Mouse (Mus musculus) urinary bladder, adult 2 months (tissue): ENCODE results near the gene Ifitm10. TPM values are rescaled to one million over a fixed set of nuclear protein-coding genes. Genes with fewer than 3 reads are reported as not detected.
"Not testable (repeated sequence)": the region's sequence is repeated elsewhere in the genome, so short reads cannot be mapped to it uniquely, and the experiment has no call there.

Experiments used
- DNase-seq: peaks from one replicate; pipeline ENCODE4 v3.0.0; 2022; ENCODE audit warnings: low spot score
- polyA plus RNA-seq: library from polyadenylated mRNA; depleted of rRNA; stranded (reverse); fragments of >200 nt; gene quantifications from 2 replicates; pipeline ENCODE4 v1.2.3, GENCODE M21; 2012; rRNA removed

The Ifitm10 gene
- 35.2 and 36.2 TPM in 2 replicates for polyA plus RNA-seq

DNA sequence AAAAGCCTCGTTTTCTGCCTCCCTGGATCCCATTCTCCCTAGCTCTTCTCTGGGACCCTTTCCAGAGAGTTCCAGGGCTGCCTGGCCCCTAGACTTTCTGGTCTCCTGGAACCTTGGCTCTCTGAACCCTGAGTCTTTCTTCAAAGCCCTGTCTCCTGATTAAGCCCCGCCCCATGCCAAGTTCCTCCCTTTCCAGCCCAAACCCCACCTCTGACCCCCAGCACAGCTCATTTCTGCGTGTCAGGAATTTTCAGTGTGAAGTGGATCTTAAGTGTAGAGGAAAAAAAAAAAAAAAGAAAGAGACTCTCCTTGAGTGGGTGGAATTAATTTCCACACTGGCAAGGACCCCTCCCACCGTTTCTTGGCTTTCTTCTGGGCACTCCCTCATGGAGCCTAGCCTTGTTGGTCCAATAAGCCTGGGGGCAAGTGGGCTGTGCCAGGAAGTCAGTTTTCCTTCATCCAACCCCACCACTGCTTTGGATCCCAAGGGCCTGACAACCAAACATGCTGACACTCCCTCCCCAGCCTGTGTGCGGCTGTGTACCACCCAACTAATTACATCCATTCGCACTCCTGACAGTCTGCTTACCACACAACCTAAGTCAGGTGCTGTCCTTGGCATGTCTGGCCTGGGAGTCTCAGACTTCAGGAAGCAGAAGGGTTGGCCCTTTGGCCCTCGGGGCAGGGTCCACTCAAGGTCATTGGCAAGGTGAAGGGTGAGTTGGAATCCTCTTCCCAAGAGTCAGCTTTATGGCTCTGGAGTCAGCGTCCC lies at the start of gene Ifitm10:
Ifitm10 (minus strand) TSS at position 113 of the 772 bp plus-strand sequence.
- DNase-seq: no peak

DNA sequence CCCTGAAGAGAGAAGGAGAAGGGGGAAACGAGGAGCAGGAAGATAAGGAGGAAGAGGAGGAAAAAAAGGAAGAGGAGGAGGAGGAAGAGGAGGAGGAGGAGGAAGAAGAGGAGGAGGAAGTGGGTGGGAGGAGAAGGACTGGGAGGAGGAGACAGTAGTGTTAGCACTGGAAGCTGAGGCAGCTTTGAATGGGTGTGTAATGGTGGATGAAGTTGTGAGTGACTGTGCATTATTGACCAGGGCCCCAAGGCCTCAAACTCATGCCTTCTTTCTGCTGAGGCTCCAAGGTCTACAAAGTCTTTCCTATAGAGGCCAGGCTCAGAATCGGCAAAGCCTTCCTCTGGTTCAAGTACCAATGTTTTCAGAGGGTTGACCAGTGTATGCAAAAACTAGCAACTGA lies 48.3 kb upstream of the Ifitm10 start:
- no peak for DNase-seq

DNA sequence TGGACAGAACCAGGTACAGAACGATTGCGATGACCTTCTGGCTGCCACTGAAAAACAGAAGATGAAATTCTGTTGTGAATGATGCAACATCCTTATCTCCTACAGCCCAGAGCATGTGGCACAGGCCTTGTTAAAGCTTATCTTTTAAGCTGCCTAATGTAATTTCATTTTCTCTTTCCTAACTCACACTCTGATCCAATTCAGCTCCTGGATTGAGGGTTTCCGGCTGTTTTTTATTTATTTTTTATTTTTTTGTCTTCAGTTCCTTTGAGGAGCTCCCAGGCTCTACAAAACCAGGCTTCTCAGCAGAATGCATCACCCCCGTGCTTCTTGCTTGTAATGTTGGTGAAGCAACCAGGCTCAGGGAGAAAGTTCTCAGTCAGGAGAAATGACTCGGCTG lies 46.3 kb upstream of the Ifitm10 start:
- no peak for DNase-seq

DNA sequence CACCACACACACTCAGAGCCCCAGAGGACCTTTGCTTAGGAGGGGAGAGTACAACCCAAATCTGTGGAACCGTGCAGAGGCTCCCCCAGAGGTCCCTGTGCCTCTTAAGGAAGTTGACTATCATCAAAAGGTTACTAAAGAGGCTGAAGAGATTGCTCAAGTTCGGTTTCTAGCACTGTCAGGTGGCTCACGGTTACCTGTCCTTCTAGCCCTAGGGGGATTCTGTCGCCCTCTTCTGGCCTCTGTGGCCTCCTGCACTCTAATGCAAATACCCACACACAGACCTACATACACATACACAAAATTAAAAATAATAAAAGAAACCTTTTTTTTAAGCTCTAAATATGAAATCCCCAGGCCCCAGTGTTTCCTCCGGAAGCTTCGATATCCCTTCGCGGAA lies 45.1 kb upstream of the Ifitm10 start:
- DNase-seq: no peak

DNA sequence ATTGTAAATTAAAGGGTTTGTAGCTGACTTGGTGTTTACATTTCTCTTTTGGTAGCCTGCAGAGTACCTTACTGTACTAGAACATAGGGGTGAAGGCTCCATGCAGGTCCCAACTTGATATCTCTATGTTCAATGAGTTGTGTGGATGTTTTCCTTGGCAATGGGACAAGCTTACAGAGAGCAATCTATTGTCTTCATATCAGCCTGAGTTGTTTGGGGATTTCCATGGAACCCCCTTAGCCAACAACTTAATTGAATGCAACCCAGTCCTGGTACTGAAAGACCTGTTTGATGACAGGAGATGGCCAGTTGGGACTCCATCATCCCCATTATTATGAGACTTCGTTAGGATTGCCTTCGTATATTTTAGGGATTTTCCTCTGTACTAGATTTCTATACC lies 44.5 kb upstream of the Ifitm10 start:
- DNase-seq: no peak

DNA sequence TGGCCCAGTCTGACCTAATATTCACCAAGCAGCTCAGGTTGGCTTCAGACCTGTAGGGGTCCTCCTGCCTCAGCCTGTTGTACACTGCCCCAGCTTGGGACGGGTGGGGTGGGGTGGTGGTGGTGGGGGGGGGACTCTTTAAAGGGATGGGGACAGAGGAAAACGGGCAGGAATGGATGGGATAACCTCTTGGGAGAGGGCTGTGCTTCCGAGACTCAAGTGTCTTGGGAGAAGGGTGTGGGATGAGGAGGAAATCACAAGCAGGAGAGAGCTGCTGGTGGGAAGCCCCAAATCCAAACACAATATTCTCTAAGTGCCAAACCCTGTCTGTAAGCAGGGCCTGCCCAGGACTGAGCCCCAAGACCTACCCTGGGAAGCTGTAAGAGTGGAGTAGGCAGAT lies 42.7 kb upstream of the Ifitm10 start:
- DNase-seq: no peak

DNA sequence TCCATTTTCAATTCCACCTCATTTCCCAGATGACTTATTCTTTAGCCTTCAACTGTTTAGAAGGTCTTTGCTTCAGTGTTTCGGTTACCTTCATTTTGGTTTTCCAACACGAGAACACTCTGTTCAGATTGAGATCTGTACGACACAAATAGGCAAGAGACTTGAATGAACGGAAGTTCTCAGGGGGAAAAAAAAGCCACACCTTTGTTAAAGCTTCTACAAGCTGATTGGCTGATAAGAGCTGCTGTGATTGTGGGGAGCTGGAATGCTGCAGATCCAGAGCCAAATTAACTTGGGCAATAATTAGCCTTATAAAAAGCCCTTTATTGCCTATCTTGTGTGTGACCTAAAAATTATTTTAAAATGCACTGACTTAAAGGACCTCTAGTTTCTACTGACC lies 41.8 kb upstream of the Ifitm10 start:
- DNase-seq: no peak

DNA sequence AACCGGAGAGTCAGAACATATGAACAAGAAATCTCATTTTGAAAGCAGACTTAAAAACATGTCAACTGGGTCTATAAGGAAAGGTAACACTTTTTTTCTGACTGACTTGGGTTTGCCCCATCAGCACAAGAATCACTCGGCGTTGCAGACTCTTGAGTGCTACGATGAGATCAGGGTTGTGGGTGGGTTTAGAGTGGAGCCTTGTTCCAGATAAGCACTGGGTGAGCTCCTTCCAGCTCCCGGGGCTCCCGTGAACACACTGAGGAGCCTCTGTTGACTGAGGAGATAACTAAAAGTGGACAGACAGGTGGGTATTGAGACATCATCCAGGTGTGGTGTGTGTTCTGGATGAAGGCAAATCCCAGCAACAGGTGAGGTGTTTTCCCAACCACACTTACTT lies 39.7 kb upstream of the Ifitm10 start:
- DNase-seq: no peak

DNA sequence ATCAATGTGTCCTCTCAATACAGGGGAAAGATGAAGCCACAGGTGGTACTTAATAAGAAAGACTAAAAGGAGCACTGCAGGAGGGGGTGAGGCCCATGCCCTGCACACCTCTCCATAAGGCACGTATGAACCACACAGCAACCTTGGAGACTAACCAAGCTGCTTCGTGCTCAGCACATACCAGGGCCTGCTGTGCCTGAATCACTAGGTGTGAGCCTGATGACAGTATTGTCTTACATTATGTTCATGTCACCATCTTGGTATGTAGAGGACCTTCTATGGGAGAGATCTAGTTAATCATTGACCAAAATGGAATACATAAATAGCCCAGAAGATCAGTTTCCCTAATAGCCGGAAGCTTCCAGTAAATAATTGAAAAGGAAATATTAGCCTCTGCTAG lies 36.0 kb upstream of the Ifitm10 start:
- no peak for DNase-seq

DNA sequence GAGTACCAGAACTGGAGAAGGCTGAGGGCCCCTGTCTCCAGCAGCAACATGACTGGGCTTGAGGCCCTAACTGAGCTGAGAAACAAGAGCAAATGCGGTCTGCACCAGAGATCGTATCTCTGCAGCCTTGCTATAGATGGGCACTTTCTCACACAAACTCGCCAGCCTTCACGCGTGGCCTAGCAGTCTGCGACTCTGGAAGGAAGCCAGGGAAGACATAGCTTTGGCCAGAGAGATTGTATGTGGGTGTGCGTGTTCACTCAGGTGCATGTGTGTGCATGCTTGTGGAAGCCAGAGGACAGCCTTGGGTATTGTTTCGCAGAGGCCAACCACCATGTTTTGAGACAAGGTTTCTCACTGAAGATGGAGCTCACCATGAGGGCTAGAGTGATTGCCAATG lies 35.1 kb upstream of the Ifitm10 start:
- no peak for DNase-seq

DNA sequence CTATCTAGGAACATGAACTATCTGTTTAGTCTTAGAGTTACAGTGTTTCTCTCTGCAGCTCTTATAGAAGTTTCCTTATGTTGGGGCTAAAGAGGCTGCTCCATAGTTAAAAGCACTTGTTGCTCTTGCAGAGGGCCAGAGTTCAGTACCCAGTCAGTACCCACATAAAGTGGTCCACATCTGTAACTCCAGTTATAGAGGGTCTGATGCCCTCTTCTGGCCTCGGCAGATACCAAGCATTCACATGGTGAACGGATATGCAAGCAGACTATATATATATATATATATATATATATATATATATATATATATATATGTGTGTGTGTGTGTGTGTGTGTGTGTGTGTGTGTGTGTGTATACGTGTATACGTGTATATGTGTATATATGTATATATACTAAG lies 34.4 kb upstream of the Ifitm10 start:
- no peak for DNase-seq

DNA sequence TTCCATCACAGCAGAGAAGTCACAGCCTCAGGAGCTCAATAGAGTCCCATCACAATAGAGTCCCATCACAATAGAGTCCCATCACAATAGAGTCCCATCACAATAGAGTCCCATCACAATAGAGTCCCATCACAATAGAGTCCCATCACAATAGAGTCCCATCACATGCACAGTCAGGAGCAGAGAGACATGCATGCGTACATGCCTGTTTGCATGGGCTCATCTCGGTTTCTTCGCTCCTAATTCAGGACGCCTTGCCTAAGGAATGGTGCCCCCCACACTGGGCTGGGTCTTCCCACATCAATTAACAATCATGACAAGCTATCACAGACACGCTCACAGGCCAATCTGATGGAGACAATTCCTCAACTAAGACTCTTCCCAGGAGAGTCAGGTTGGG lies 31.6 kb upstream of the Ifitm10 start:
- not testable (repeated sequence) for DNase-seq

DNA sequence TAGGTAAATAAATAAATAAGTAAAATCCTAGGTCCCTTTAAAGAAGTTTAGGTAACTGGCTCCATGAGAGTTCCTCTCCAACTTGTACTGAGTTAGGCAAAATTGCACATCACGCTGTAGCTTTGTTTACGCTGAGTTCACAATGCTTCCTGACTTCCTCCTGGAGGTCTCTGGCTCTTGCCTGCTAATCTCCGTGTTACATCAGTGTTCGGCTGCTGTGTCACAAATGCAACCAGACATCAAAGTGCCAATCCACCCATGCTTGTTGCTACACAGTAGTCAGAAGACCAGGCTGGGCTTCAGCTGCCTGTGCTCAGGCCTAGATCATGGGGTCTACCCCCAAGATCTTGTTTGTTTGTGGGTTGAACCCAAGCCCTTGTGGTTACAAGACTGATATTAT lies 30.0 kb upstream of the Ifitm10 start:
- DNase-seq: no peak

DNA sequence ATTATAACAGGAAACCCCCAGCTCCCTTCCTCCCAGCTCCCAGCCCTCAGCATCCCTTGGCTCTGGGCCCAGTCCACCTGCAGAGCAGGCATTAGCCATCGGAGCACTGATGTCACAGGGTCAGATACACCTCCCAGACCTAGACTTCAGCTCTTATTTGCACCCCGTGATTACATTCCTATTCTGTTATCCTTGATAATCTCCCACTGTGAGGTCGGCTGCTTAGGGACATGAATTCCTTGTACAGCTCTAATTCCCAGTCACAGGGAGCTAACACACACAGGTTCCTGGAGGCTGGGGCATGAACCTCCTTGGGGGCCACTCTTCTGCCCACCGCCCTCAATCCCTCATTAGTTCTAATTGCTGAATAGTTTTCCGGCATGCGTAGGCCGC lies 27.2 kb upstream of the Ifitm10 start:
- no peak for DNase-seq

DNA sequence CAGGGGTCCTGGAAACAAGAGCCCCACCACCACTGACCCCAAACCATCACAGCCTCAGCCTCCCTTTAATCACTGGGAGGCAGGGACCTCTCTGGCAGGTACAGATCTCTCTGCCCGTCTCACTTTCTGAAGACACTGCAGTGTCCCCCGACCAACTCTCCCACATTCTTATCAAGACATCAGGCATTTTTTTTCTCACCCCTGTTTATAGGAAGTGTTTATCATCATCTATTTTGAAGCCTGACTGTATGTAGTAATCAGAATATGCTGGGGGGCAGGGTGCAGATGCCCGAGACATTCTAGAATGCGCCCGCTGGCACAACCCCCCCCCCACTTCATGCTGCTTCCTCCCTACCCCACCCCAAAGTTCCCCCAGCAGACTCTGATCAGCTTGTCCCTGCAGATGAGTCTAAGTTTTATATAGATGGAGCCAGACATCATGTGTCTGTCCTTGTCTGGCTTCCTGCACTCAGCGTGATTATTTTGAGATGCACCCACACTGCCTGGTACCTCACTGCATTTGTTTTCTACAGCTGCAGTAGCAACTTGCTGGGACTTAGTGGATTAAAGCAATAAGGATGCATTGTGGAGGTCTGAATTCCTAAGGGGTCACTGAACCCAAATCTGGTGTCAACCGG lies 26.7 kb upstream of the Ifitm10 start:
- DNase-seq: no peak

DNA sequence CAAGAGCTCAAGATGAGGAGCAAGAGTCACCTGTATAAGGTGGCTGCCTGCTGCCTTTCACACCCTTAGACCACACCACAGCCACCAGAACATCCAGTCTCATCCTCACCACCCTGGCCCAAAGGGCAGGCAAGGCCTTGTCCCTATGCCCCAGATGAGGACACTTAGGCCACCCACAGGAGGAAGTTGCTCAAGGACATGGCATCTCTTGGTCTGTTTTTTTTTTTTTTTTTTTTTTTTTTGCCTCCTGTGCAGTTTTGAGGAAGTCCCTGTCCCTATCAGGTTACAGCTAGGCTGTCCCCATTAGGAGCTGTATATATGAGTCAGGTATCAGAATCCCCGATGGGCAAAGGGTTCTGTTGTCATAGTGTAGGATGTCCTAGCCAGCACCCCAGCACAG lies 25.7 kb upstream of the Ifitm10 start:
- no peak for DNase-seq

DNA sequence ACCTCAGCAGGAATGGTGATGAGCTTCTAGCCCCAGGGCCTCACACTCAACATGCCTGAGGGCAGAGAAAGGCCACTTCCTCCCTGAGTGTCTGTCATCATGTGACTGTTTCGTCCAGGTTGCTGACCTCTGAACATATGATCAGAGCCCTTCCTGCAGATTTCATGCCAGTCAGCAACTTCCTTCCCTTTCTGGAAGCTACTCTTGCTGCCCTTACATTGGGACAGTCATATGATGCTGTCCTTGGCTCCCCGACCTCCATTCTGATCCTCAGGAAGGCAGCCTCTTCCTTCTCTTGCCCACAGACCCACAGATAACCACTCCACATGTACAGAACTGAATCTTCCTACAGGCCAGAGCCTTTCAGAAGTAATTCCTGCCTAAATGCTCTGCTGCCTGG lies 24.5 kb upstream of the Ifitm10 start:
- DNase-seq: no peak

DNA sequence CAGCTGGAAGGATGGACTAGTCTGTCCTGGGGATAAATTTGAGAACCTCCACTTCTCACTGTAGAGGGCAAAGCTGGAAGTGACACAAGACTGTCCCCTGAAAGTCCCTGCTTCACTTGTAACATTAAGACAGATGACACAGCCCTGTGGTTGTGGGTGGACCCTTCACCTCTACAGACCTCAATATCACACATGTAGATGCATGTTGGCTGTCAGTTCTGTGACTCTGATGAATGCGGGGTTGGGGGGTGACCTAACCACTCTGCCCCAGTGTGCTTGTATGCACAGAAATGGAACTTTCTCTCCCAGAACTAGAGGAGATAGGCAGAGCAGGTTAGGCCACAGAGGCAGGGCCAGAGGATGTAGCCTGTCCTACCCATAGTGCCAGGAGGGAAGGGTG lies 23.1 kb upstream of the Ifitm10 start:
- no peak for DNase-seq

DNA sequence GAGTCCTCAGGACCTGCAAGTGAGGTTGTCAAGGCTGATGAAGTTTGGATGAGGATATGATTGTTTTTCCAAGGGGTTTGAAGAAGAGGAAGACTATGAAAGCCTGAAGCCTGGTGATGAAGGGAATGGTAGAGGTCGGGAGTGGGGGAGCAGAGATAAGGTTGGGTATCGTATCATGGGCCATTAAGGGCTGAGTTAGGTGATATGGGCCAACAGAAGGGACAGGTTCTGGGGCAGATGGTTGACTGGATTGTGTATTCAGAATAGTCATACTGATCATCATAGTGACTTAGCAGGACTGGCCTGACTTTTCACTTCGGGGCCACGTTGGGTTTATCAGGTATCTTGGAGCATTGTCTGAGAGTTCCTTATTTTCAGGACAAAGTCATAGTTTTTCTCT lies 21.9 kb upstream of the Ifitm10 start:
- no peak for DNase-seq

DNA sequence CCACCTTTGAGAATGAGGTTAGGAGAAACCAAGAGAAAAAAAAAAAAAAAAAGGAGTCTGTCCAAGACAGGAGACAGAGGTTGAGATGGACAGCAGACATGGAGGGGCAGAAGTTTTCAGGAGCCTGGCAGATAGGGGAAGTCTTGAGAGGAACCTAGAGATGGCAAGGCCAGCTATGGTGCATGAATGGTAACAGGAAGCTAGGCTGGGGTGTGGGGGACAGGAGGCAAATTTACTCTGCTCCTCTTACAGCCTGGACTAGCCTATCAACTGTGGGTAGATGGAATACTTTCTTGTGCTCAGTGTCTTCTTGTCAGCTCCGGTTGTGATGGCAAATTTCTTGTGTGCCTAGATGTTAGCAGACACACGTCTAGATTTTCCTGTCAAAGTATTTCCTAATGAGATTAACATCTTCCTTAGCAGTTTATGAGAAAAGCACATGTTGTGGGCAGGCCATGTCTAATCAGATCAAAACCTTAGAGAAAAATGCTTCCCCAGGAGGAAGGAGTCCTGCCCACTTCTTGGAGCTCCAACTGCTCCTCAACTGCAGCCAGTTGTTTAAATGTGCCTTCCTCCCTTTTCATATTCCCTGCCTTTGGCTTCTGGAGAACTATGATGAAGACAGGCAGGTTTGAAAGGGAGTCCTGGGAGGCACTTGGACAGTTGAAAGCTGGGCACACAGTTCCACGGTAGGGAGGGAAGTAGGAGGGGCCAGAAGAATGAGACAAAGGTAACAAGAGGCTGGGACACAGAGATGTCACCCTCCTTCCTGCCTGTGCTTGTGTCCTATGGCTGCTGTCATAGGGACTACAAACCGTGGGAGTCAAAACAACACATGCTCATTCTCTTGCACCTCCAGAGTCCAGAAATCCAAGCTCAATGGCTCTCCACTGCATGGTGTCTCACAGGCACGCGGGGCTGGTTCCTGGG lies 21.0 kb upstream of the Ifitm10 start:
- DNase-seq: no peak

DNA sequence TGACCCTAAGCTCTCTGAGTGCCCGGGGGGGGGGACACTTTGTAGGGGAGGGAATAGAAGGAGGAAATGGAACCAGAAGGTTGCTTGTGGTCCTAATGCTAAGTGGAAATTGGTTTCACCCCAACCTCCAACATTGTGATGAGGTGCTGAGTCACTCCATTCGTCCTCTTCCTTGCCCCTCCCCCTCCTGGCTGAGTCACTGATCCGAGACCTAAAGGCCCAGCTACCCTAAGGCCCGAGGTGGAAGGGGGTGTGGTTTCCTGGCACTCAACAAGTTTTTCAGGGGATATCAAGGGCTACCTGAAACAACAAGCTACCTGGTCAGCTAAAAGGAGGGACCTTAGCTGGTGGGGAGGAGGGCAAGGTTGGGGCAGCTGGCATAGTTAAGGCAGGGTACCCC lies 19.6 kb upstream of the Ifitm10 start:
- DNase-seq: no peak

DNA sequence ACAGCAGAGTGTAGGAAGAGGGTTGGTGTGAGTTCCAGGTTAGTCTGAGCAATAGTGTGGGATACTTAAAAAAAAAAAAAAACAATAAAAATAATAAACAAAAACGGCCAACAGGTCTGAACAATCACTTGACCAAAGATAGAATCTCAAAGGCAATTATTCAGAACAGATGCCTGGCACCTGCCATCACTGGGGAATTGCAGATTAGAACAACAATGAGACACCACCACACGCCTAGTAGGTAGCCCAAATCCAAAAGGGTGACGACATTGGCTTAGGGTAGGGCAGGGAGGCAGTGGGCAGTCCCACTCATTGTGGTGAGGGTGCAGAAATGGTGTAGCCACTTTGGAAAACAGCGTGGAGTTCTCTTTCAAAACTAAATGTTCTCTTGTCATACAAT lies 18.1 kb upstream of the Ifitm10 start:
- no peak for DNase-seq

DNA sequence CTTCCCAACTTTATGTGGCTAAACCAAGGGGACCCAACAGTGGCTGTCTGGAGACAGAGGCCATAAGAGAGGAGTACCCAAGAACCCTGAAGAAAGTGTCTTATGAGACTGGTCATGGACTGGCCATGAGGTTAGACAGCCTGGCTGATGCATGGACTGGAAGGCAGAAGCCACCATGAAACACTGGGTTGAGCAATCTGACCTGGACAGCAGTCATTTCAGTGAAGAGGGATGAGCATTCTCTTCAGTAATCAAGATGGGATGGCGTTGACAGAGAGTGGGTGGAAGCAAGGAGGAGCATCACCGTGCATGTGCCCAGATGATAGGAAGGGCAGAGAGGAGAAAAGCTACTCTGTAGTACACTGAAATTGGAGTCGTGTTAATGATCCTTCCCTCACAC lies 17.6 kb upstream of the Ifitm10 start:
- no peak for DNase-seq
